Mouse (Mus musculus): Measurements from ENCODE around the gene Lrfn4. TPM values are rescaled to one million over a fixed set of nuclear protein-coding genes. Genes with fewer than 3 reads are reported as not detected.

Gene Lrfn4
- 4.3 and 4.8 TPM in 2 replicates for total RNA-seq (2017)

GRCm38 (mm10) chr19:4615151-4616093 is at the start of gene Lrfn4:
Lrfn4 (minus strand) TSS chr19:4615667.
- ATAC-seq (replicated peaks in 1 of 2; ENCODE audit: insufficient read depth in 1 of 2, low FRiP score in 2 of 2, low TSS enrichment in 1 of 2, low read depth in 1 of 2, poor library complexity in 2 of 2, severe bottlenecking in 2 of 2) = peak; percentile 82 to 85

- no peak for ATAC-seq (replicated peaks in 1 of 2; ENCODE audit: insufficient read depth in 1 of 2, low FRiP score in 2 of 2, low TSS enrichment in 1 of 2, low read depth in 1 of 2, poor library complexity in 2 of 2, severe bottlenecking in 2 of 2)
Measured at GRCm38 (mm10) chr19:4658156-4658555, 42.7 kb upstream of the Lrfn4 start.

DNA sequence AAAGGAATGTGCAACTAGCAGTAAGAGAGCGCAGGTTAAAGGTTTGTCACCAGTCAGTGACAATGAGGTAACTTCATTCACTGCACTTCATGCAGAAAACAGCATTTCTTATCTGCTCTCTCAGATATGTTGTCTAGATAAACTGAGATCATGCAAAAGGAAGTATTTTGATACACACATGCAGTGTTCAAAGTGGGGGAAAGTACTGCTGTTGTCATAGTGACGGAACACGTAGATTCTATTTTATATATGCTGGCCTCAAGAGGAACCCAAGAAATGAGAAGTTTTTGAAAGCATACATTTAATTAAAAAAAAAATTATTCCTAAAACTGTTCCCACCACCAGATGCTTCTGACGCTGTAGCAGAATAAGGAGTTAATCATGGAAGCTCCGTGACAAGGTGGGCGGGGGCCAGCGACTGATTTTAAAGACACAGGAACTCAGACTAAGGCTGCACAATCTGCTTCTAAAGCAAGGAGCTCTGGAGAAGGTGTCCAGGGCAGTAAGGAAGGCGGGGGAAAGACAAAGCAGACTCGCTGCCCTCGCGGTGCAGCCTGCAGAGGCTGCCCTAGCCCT is 31.5 kb upstream of the Lrfn4 start:
- no peak for ATAC-seq (replicated peaks in 1 of 2; ENCODE audit: insufficient read depth in 1 of 2, low FRiP score in 2 of 2, low TSS enrichment in 1 of 2, low read depth in 1 of 2, poor library complexity in 2 of 2, severe bottlenecking in 2 of 2)

DNA sequence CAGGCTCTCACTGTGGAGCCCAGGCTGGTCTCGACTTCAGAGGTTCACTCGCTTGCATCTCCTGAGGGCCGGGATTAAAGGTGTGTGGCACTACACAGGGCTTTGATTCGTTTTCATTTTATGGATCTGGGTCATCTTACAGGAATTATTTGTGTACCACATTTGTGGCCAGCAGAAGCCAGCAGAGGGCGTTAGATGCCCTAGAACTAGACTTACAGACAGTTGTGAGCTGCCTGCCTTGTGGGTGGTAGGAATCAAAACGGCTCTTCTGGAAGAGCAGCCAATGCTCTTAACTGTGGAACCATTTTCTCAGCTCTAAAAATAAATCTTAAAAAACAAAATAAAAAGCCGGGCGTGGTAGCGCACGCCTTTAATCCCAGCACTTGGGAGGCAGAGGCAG is 28.8 kb upstream of the Lrfn4 start:
- no peak; a peak in 1 of 4 replicates for ATAC-seq (replicated peaks in 1 of 2; ENCODE audit: insufficient read depth in 1 of 2, low FRiP score in 2 of 2, low TSS enrichment in 1 of 2, low read depth in 1 of 2, poor library complexity in 2 of 2, severe bottlenecking in 2 of 2)

DNA sequence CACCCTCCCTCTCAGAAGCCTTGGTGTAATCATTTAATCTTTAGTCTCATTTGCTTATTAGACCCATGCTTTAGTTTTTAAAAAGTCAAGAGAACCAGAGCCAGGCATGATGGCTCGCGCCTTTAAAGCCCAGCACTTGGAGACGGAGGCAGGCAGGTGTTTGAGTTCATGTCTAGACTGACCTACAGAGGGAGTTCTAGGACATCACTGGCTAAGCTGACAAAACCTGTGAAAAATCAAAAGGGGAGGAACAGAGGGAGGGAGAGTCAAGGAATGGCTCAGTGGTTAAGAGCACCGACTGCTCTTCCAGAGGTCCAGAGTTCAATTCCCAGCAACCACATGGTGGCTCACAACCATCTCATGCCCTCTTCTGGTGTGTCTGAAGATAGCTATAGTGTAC is 20.5 kb upstream of the Lrfn4 start:
- no peak for ATAC-seq (replicated peaks in 1 of 2; ENCODE audit: insufficient read depth in 1 of 2, low FRiP score in 2 of 2, low TSS enrichment in 1 of 2, low read depth in 1 of 2, poor library complexity in 2 of 2, severe bottlenecking in 2 of 2)

GRCm38 (mm10) chr19:4628819-4629218 is 13.4 kb upstream of the Lrfn4 start:
- ATAC-seq (replicated peaks in 1 of 2; ENCODE audit: insufficient read depth in 1 of 2, low FRiP score in 2 of 2, low TSS enrichment in 1 of 2, low read depth in 1 of 2, poor library complexity in 2 of 2, severe bottlenecking in 2 of 2) = peak; percentile 44 to 51; a peak in 3 of 4 replicates

- ATAC-seq (replicated peaks in 1 of 2; ENCODE audit: insufficient read depth in 1 of 2, low FRiP score in 2 of 2, low TSS enrichment in 1 of 2, low read depth in 1 of 2, poor library complexity in 2 of 2, severe bottlenecking in 2 of 2) = peak in 1 of 2 experiments; percentile 60; a peak in 2 of 4 replicates
Measured at GRCm38 (mm10) chr19:4625829-4626535, 10.5 kb upstream of the Lrfn4 start.

- peak; percentile 79 to 80 for ATAC-seq (replicated peaks in 1 of 2; ENCODE audit: insufficient read depth in 1 of 2, low FRiP score in 2 of 2, low TSS enrichment in 1 of 2, low read depth in 1 of 2, poor library complexity in 2 of 2, severe bottlenecking in 2 of 2)
Measured at GRCm38 (mm10) chr19:4625179-4625828, 9.8 kb upstream of the Lrfn4 start, which contains the start of gene Rce1. Rce1 (minus strand) TSS chr19:4625641.

GRCm38 (mm10) chr19:4624406-4625178 is 9.1 kb upstream of the Lrfn4 start:
- ATAC-seq (replicated peaks in 1 of 2; ENCODE audit: insufficient read depth in 1 of 2, low FRiP score in 2 of 2, low TSS enrichment in 1 of 2, low read depth in 1 of 2, poor library complexity in 2 of 2, severe bottlenecking in 2 of 2) = 0 out of 4 replicates have a peak, but pooled peaks of 1 of the 2 experiments have one; percentile 7

- ATAC-seq (replicated peaks in 1 of 2; ENCODE audit: insufficient read depth in 1 of 2, low FRiP score in 2 of 2, low TSS enrichment in 1 of 2, low read depth in 1 of 2, poor library complexity in 2 of 2, severe bottlenecking in 2 of 2) = no peak
Measured at GRCm38 (mm10) chr19:4624006-4624405, 8.5 kb upstream of the Lrfn4 start.

DNA sequence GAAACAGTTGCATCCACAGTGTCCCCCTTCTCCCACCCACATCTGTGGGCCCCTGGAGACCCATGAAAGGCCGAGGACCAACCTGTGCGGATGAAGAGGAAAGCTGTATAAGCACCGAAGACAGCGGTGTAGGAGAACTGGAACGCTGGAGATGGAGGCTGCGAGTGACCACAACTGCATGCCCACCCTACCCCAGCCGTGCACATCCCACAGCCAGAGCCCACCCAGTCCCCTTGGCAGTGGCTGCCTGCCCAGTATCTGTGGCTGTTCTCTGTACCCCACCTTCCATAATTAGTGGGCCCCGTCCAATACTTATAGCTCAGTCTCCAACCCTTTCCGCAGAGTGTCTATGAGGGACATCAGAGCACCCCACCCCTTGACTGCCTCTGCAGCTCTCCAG is 8.0 kb upstream of the Lrfn4 start:
- ATAC-seq (replicated peaks in 1 of 2; ENCODE audit: insufficient read depth in 1 of 2, low FRiP score in 2 of 2, low TSS enrichment in 1 of 2, low read depth in 1 of 2, poor library complexity in 2 of 2, severe bottlenecking in 2 of 2) = no peak

- no peak for ATAC-seq (replicated peaks in 1 of 2; ENCODE audit: insufficient read depth in 1 of 2, low FRiP score in 2 of 2, low TSS enrichment in 1 of 2, low read depth in 1 of 2, poor library complexity in 2 of 2, severe bottlenecking in 2 of 2)
Measured at GRCm38 (mm10) chr19:4622780-4623179, 7.3 kb upstream of the Lrfn4 start.

GRCm38 (mm10) chr19:4620721-4621120 is 5.3 kb upstream of the Lrfn4 start:
- no peak for ATAC-seq (replicated peaks in 1 of 2; ENCODE audit: insufficient read depth in 1 of 2, low FRiP score in 2 of 2, low TSS enrichment in 1 of 2, low read depth in 1 of 2, poor library complexity in 2 of 2, severe bottlenecking in 2 of 2)

DNA sequence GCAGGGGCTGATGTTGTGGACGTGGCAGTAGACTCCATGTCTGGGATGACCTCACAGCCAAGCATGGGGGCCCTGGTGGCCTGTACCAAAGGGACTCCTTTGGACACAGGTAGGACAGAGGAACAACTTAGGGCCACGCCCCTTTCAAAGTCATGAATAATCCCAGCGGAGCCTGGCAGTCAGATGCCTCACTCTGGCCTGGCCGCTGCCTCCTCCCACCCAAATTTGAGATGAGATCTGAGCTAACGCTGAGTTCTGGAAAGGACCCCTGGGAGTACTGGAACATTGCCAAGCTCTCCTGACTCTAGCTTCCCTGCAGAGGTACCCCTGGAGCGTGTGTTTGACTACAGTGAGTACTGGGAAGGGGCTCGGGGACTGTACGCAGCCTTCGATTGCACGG is 4.0 kb upstream of the Lrfn4 start:
- ATAC-seq (replicated peaks in 1 of 2; ENCODE audit: insufficient read depth in 1 of 2, low FRiP score in 2 of 2, low TSS enrichment in 1 of 2, low read depth in 1 of 2, poor library complexity in 2 of 2, severe bottlenecking in 2 of 2) = no peak

DNA sequence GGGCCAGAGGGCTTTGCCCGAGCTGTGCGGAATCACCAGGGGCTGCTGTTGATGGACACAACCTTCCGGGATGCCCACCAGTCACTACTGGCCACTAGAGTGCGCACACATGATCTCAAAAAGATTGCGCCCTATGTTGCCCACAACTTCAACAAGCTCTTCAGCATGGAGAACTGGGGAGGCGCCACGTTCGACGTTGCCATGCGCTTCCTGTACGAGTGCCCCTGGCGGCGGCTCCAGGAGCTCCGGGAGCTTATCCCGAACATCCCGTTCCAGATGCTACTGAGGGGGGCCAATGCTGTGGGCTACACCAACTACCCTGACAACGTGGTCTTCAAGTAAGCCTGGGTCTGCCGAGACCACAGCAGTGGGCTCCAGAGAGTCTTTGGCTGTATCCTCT is 2.7 kb upstream of the Lrfn4 start:
- no peak for ATAC-seq (replicated peaks in 1 of 2; ENCODE audit: insufficient read depth in 1 of 2, low FRiP score in 2 of 2, low TSS enrichment in 1 of 2, low read depth in 1 of 2, poor library complexity in 2 of 2, severe bottlenecking in 2 of 2)

DNA sequence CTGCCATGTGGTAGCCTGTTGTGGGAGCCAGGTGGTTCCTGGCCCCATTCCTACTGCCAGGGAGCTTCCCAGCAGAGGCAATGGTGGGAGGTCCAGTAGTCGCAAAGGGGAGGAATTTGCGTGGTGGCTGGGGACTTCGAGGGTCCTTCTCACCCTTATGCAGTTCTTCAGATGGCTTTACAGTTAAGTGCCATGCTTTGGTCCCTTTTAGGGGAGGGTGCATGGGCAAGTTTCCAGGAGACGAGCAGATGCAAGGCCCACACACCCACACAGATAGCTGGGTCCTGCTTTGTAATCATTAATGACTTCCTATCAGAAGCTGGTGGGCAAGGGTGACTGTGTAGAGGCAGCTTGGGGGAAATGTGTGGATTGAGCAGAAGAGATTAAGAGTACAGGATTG is 1.1 kb upstream of the Lrfn4 start:
- ATAC-seq (replicated peaks in 1 of 2; ENCODE audit: insufficient read depth in 1 of 2, low FRiP score in 2 of 2, low TSS enrichment in 1 of 2, low read depth in 1 of 2, poor library complexity in 2 of 2, severe bottlenecking in 2 of 2) = no peak
